Mouse (Mus musculus): ENCODE measurements around the gene Palm2.

- TF ChIP-seq FLI1 (IDR thresholded peaks at IDR 0.05; ENCODE audit: low read length) (no peak), GATA1 (IDR thresholded peaks at IDR 0.05; ENCODE audit: borderline replicate concordance, low read length) (no peak)
Observed at GRCm38 (mm10) chr4:57428317-57428716, 5.7 kb upstream of the Palm2 start.
